Mouse (Mus musculus): ENCODE data around the gene Nxpe4.

DNA sequence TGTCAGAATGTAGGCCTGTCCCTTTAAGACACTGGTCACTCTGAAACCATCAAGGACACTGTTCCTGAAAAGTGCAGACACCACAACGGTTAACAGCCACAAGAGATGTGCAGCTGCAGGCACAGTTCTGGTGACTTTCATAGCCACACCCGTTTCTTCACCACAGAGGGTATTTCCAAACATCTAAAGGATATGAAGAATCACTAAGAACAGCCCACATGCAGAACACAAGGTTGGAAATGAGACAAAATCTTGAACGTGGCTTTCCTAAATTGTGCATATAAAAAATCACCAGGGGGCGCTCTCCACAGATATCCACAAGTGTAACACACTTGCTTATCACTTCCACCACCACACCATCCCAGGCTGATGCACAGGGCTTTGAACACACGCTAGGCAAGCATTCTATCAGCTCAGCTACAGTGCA, 286.0 kb downstream of the Nxpe4 start:
- TF ChIP-seq POLR2A (IDR thresholded peaks at IDR 0.05; ENCODE audit: low read depth, low read length) (no peak), EP300 (IDR thresholded peaks at IDR 0.05; ENCODE audit: low read length) (peak; percentile 72), JUND (conservative IDR thresholded peaks at IDR 0.05; ENCODE audit: low read depth, low read length) (0 out of 2 replicates have a peak, but pooled peaks have one; percentile 33), CTCF (conservative IDR thresholded peaks at IDR 0.05 in 1 of 2, IDR thresholded peaks at IDR 0.05 in 1 of 2; ENCODE audit: low read depth in 2 of 2, low read length in 2 of 2) (peak; percentile 58 to 80), ELF1 (IDR thresholded peaks at IDR 0.05; ENCODE audit: low read depth, low read length) (no peak)

Measured in CH12.LX (cell line).